Mouse (Mus musculus) induced T-regulatory cell, adult 2 months (primary cell): ENCODE data around the gene Cdc45.
"Not testable (repeated sequence)": the region's sequence is repeated elsewhere in the genome, so short reads cannot be mapped to it uniquely, and the experiment has no call there.

Experiments
- DNase-seq: peaks from one replicate; pipeline ENCODE4 v3.0.0-alpha.2; 2012; ENCODE audit warnings: low read depth

Cdc45 gene

GRCm38 (mm10) chr16:18811468-18812384 lies at the start of gene Cdc45, which contains the start of gene Ufd1:
Cdc45 (minus strand) TSS chr16:18811987.
Ufd1 (plus strand) TSS chr16:18811779.
- DNase-seq, result peak; percentile 97

GRCm38 (mm10) chr16:18860186-18860585 lies 48.4 kb upstream of the Cdc45 start:
- DNase-seq, result no peak

DNA sequence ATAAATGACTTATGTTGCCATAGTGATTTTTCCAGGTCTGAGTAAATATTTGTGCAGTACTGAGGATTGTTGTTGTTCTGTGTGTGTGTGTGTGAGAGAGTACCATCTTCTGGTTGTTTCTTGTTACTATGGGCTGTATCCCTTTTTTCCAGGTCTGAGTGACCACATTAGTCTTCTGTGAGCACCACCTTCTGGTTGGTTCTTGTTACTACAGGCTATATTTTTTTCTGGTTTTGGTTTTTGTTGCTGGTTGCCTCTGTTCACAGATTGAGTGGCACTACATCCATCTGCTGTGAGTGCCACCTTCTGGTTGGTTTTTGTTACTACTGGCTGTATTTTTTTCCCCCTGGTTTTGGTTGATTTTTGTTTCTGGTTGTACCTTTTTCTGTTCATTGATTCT lies 46.8 kb upstream of the Cdc45 start:
- peak; percentile 77 for DNase-seq

DNA sequence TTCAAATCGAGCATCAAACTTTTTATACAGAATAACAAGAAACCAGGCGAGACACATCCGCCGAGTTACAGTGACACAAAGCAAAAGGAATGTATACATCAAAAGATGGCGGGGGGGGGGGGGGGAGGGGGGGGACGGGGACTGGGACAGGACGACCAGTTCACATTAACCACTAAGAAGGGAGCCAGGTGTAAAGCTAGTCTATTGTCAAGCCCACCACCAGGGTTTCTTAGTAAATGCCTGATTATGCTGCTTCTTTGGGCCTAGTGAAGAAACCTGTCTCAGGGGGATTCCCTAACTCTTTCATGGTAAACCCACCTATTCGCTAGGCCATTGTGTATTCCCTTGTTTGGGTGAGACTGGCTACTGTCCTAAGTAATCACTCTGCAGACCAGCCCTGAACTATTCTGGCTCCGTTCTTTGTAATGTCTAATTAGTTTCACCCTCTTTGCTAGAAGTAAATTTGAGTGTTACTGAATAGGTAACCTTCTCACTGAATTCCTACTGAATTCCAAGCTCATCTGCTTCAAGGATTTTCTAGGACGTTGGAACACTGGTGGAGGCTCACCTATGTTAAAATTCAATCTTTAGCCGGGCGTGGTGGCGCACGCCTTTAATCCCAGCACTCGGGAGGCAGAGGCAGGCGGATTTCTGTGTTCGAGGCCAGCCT lies 37.9 kb upstream of the Cdc45 start:
- not testable (repeated sequence) for DNase-seq

- no peak for DNase-seq
These were observed 34.6 kb upstream of the Cdc45 start for GRCm38 (mm10) chr16:18846301-18846820.

DNA sequence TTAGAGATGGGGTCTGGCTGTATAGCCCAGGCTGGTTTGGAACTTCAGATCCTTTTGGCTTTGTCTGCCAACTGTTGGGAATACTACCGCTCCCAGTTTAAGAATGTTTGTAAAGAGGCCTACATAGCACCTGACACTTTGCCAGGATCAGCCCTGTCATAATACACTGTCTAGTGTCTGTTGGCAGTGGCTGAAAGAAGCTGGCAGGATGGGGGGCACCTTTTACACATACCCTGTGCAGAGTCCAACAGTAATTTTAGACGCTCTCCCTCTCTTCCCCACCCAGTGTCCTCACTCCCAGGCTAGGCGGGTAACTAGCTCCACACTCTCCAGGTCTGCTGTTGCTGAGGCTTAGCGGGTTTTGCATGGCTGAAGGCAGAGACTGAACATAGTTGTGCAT lies 26.6 kb upstream of the Cdc45 start:
- DNase-seq, result no peak

GRCm38 (mm10) chr16:18836468-18837208 lies 24.9 kb upstream of the Cdc45 start, which contains the start of the genes 2510002D24Rik and Gm28539:
2510002D24Rik (plus strand) TSS chr16:18836578.
Gm28539 (plus strand) TSS chr16:18836584.
- peak; percentile 96 for DNase-seq

- DNase-seq, result no peak
These were observed 24.3 kb upstream of the Cdc45 start for GRCm38 (mm10) chr16:18836073-18836467.

DNA sequence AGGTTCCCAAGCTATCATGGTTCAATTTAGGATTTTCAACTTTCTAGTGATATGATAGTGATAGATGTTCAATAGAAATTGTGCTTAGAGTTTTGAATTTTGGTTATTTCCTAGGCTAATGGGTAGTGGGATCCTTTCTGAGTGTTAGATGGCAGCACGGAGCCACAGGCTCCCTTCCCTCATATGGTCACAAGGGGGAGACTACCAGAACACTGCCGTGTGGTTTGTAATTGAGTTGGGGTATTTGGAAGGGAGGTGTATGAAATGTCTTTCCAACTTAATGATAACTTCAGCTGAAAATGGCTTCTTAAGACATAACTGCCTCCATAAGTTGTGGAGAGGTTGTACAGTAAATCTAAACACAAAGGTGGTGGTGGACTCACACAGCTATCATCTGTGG lies 21.7 kb upstream of the Cdc45 start:
- DNase-seq, result no peak

- DNase-seq, result no peak
These were observed 17.3 kb upstream of the Cdc45 start for GRCm38 (mm10) chr16:18829102-18829501.

GRCm38 (mm10) chr16:18828630-18829029 lies 16.8 kb upstream of the Cdc45 start:
- DNase-seq, result no peak

- DNase-seq, result no peak
These were observed 11.1 kb upstream of the Cdc45 start for GRCm38 (mm10) chr16:18822925-18823324.

DNA sequence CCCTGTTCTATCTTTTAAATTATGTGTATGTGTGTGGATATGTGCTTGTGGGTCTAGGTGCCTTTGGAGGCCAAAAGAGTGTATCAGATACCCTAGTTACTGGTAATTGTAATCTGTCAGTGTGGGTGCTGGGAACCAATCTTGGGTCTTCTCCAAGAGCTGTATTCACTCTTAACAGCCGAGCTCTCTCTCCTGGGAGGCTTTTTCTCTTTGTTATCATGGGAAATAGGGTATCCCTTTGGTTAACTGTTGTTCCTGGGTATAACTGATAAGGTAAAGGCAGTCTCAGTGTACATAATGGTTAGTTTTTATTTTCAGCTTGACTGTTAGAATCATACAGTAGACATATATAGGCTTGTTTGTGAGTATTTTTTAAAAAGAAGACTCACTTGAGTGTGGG lies 10.6 kb upstream of the Cdc45 start:
- no peak for DNase-seq

- no peak for DNase-seq
These were observed 661 bp upstream of the Cdc45 start for GRCm38 (mm10) chr16:18812385-18812910.

GRCm38 (mm10) chr16:18811032-18811431 lies 755 bp downstream of the Cdc45 start:
- DNase-seq, result no peak

DNA sequence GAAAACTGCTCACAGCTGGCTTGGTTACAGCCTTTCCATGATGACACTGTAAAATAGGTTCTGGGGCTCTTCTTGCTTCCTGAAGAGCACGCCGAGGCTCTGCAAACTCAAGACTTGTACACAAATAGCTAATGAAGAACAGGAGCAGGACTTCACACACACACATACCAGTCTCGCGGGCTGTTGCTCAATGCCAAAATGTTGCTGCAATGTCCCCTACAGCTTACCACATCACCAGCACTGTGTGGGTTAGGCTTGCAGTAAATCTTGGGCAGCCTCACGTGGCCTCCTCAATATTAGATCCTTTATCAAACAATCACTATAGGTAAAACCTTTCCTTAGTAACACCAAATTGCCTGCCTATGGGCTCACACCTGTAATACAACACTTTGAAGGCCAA lies 2.8 kb downstream of the Cdc45 start:
- DNase-seq, result no peak

- no peak for DNase-seq
These were observed 6.0 kb downstream of the Cdc45 start for GRCm38 (mm10) chr16:18805746-18806145.

- peak; percentile 17 for DNase-seq
These were observed 12.9 kb downstream of the Cdc45 start for GRCm38 (mm10) chr16:18798841-18799240.

- no peak for DNase-seq
These were observed 13.6 kb downstream of the Cdc45 start for GRCm38 (mm10) chr16:18798151-18798550.

DNA sequence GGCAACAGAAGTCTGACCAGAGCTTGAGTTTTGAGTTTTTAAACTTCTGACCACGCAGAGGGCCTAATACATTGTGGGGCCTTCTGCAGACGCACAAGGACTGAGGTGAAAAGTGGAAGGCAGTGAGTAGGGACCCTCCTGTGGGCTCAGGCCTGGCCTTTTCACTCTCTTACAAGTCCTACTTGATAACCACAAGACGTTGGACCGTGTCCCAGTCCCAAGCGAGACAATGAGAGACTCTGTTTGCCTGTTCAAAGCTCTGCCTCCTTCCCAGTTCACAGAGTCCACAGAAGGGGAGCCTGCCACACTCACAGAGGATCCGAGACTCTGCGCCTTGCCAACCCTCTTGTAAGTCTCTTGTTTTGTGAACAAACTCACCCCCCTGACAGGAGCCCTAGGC lies 15.1 kb downstream of the Cdc45 start:
- DNase-seq, result no peak

GRCm38 (mm10) chr16:18795223-18795899 lies 16.4 kb downstream of the Cdc45 start:
- DNase-seq, result no peak
